Mouse (Mus musculus): ENCODE measurements around the gene Gm17545. TPM values are rescaled to one million over a fixed set of nuclear protein-coding genes. Genes with fewer than 3 reads are reported as not detected.

Gene Gm17545
- total RNA-seq (2023), result not detected

GRCm38 (mm10) chr9:22453990-22454389 is at the start of gene Gm17545:
Gm17545 (plus strand) TSS chr9:22454290.

GRCm38 (mm10) chr9:22411002-22411857 is 42.9 kb upstream of the Gm17545 start, which contains the start of gene 9530077C05Rik:
9530077C05Rik (plus strand) TSS chr9:22411513.

GRCm38 (mm10) chr9:22469643-22470042 is 15.6 kb downstream of the Gm17545 start, which contains the start of gene Rp9:
Rp9 (minus strand) TSS chr9:22469743.

GRCm38 (mm10) chr9:22475424-22475868 is 21.4 kb downstream of the Gm17545 start, which contains the start of gene Bbs9:
Bbs9 (plus strand) TSS chr9:22475715.

Other genes with a start within 250 kb of the Gm17545 start
- gene Zfp809, start 228.6 kb upstream of the Gm17545 start, total RNA-seq (2023), result 10 to 100 TPM; 12.4 to 17.5 TPM
- under 1 TPM; 0.26 to 0.40 TPM for gene Zfp599, start 194.4 kb upstream of the Gm17545 start, total RNA-seq (2023)
- 1 to 10 TPM; 6.3 to 6.7 TPM for gene Zfp810, start 146.6 kb upstream of the Gm17545 start, total RNA-seq (2023)
- gene Anln, start 65.1 kb upstream of the Gm17545 start, total RNA-seq (2023), result 10 to 100 TPM; 52.6 to 54.7 TPM
- 1 to 10 TPM; 5.1 to 6.5 TPM for gene 9530077C05Rik, start 42.8 kb upstream of the Gm17545 start, total RNA-seq (2023)
- gene Rp9, start 15.5 kb downstream of the Gm17545 start, total RNA-seq (2023), result 10 to 100 TPM; 47.1 to 51.9 TPM
- gene Bbs9, start 21.4 kb downstream of the Gm17545 start, total RNA-seq (2023), result 10 to 100 TPM; 15.0 to 18.0 TPM

Measured in neutrophil, adult 83 days (primary cell).